Comparison of ENCODE assay signal across 28 mouse cellular contexts in the genomic region with DNA sequence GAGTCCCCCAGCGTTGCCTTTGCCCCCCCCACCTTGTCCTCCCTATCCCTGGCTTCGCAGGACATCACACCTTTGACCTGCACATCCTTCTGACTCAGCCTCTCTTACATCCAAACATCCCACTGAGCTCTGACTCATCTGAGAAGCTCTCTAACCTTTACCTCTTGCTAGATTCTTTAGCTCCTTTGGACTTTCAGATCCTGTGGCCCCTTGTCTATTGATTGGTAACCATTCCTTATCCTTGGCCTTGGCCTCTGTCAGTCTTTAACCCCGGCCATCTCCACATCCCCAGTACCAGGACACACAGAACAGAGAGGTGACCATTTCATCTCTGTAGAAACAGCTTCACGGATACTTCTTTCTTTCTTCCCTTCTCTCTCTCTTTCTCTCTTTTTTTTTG. TPM values are rescaled to one million over a fixed set of nuclear protein-coding genes. Genes with fewer than 3 reads are reported as not detected.
"Had no signal": no experiment of that assay in that cellular context is flagged by ENCODE, and none has a peak within 500 bp of the region (broad histone marks: within the 10 kb centered on the region; RNA-seq: fewer than 3 reads in every experiment).

No protein-coding gene starts in this region.

- H3K27me3 ChIP-seq: intestine, embryonic 15.5 days; limb, embryonic 13.5 days; limb, embryonic 15.5 days had no signal

- H3K4me1 ChIP-seq: heart, embryonic 10.5 days; heart, embryonic 12.5 days; hindbrain, embryonic 12.5 days; intestine, embryonic 15.5 days; limb, embryonic 13.5 days; limb, embryonic 15.5 days; liver, embryonic 12.5 days had no signal

- H3K4me2 ChIP-seq: heart, embryonic 12.5 days; hindbrain, embryonic 12.5 days; hindbrain, embryonic 14.5 days; intestine, embryonic 15.5 days; limb, embryonic 13.5 days; limb, embryonic 15.5 days; liver, embryonic 12.5 days had no signal

- H3K4me3 ChIP-seq: gastrocnemius, adult 2 months; heart, embryonic 10.5 days; heart, embryonic 12.5 days; hindbrain, embryonic 10.5 days; hindbrain, embryonic 12.5 days; intestine, embryonic 15.5 days; limb, embryonic 13.5 days; limb, embryonic 15.5 days; liver, embryonic 12.5 days had no signal

- H3K36me3 ChIP-seq: heart, embryonic 10.5 days; heart, embryonic 12.5 days; hindbrain, embryonic 10.5 days; hindbrain, embryonic 12.5 days; intestine, embryonic 15.5 days; limb, embryonic 13.5 days; limb, embryonic 15.5 days; liver, embryonic 12.5 days had no signal

- H3K9me3 ChIP-seq: heart, embryonic 10.5 days; hindbrain, embryonic 10.5 days; hindbrain, embryonic 12.5 days; intestine, embryonic 15.5 days; limb, embryonic 13.5 days; limb, embryonic 15.5 days; liver, embryonic 12.5 days had no signal

- H3K9ac ChIP-seq: heart, embryonic 12.5 days; hindbrain, embryonic 12.5 days; hindbrain, embryonic 14.5 days; intestine, embryonic 15.5 days; limb, embryonic 13.5 days; limb, embryonic 15.5 days; liver, embryonic 12.5 days had no signal

- ATAC-seq: hindbrain, embryonic 16.5 days; inflammation-experienced regulatory T-cells, adult 6 months; intestine, embryonic 15.5 days; liver, embryonic 12.5 days had no signal

- H3K27ac ChIP-seq: gastrocnemius, adult 2 months; heart, embryonic 10.5 days; hindbrain, embryonic 10.5 days; hindbrain, embryonic 12.5 days; hindbrain, embryonic 14.5 days; intestine, embryonic 15.5 days; limb, embryonic 13.5 days; limb, embryonic 15.5 days; liver, embryonic 12.5 days had no signal

- DNase-seq: gastrocnemius, adult 2 months; gastrocnemius, postnatal 10 days; gastrocnemius, postnatal 25 days; heart, adult 18-20 months; heart, postnatal 10 days; heart, postnatal 4 days; kidney, adult 18-20 months; kidney, adult 8-10 months; kidney, postnatal 10 days; kidney, postnatal 25 days; kidney, postnatal 4 days; layer of hippocampus, adult 9-11 months; layer of hippocampus, postnatal 36 days; left cerebral cortex, postnatal 4 days had no signal

RNA-seq across cellular contexts. Expression of a gene that starts 1.8 kb away (rescaled TPM):
- polyA plus RNA-seq: frontal cortex, adult 2 months; heart, embryonic 12.5 days; heart, embryonic 14.5 days; hindbrain, embryonic 12.5 days; inflammation-experienced regulatory T-cells, adult 6 months; liver, adult 2 months had no signal

RNA-seq across cellular contexts. Expression of a gene that starts 17.6 kb away (rescaled TPM):
- polyA plus RNA-seq: inflammation-experienced regulatory T-cells, adult 6 months had no signal
